Mouse (Mus musculus) bone marrow macrophage, adult 2 months (primary cell): ENCODE results near the gene Eif3d.

Experiments
- CTCF ChIP-seq: IDR thresholded peaks from 2 replicates; pipeline ENCODE4 v1.5.1; 2012; ENCODE audit warnings: low read depth, mild to moderate bottlenecking, low read length, moderate library complexity
- POLR2A ChIP-seq: IDR thresholded peaks from 2 replicates; pipeline ENCODE4 v1.6.1; 2012; ENCODE audit warnings: mild to moderate bottlenecking, low read depth, low read length, borderline replicate concordance

DNA sequence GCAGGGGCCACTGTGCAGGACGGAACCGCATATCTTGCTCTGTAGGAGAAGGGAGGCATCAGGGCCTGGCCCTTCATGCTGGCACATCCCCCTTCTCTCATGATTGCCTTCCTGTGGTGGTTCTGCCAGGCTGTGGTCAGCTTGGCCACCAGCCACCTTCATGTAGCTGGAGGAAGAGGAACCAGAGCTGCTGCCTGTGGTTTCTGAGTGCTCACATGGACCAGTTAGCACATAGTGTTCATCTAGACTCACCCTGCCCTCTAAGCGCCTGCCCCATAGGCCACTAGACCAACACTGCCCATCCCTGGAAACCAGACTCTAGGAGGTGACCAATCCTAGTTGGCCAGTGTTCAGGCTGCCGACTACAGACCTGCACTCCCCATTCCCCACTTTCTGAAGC is 24.9 kb downstream of the Eif3d start:
- TF ChIP-seq POLR2A (no peak), CTCF (no peak)
